Mouse (Mus musculus) mouse embryonic stem cell (cell line): ENCODE measurements around the gene Rhov.

ENCODE experiments used
- in situ Hi-C, 2 experiments: fragments of 300-500 bp; cut with MboI; formaldehyde crosslinking; loops; 1 replicate in 1 of 2; 3 replicates in 1 of 2; pipeline ENCODE4 v1.14.3; 2019 to 2020; ENCODE audit warnings: low sequenced_read_pairs in 2 of 2, low pct_unique_long_range_greater_than_20kb in 1 of 2, mixed read lengths in 1 of 2; ENCODE audit not compliant: unreplicated experiment in 1 of 2

Rhov gene

DNA sequence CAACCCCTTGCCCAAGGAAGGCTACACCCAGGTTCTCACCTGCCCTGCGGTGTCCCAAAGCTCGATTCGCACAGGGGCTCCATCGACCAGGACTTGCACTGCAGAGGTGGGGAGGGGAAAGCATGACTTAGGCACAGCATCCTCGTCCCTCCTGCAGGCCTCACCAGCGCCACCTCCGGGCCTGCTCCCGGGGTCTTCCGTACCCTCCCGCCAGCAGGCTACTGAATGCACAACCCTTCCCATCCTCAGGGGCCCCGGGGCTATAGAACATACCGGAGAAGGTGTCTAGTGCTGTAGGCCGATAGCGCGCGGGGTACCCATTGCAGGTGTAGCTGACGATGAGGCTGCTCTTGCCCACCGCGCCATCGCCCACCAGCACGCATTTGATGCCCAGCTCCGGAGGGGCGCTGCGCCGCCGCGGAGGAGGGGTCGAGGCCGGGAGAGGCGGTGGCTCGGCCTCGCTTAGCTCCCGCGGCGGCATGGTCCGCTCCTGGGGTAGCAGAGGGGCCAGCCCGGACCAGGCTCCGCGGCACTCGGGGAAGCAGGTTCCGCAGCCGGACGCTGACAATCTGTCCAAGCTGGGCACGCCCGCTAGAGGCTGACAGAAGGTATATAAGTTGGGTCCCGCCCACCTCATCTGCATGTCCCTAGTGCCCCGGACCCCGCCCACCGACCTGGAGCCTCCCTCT lies at the start of gene Rhov:
Gene Rhov, minus strand, starts transcription at position 630 of the 689 bp plus-strand sequence.
- in situ Hi-C loops = no loop called here

DNA sequence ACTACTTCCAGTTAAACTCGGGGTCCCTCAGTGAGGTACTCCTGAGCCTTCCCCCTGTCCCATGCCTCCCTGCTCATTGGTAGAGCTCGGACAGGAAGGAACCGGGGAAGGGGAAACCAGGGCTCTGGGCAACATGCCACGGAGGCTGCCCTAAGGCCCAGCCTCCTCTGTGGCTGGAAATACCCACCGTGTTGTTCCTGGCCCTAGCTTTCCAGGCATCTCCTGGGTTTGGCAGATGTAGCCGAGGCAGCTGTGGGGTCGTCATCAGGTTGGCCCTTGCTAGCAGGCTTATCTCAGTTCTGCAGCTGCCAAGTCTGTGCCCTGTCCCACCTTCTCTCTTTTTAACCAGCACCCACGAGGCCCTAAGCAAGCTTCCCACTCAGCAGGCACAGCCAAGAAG lies 49.5 kb upstream of the Rhov start:
- in situ Hi-C loops = no loop called here

- in situ Hi-C loops = no loop called here
Observed at GRCm38 (mm10) chr2:119318043-119318710, 47.1 kb upstream of the Rhov start.

GRCm38 (mm10) chr2:119314742-119315310 lies 43.8 kb upstream of the Rhov start:
- in situ Hi-C loops = no loop called here

GRCm38 (mm10) chr2:119313780-119314479 lies 42.9 kb upstream of the Rhov start:
- in situ Hi-C loops = no loop called here

DNA sequence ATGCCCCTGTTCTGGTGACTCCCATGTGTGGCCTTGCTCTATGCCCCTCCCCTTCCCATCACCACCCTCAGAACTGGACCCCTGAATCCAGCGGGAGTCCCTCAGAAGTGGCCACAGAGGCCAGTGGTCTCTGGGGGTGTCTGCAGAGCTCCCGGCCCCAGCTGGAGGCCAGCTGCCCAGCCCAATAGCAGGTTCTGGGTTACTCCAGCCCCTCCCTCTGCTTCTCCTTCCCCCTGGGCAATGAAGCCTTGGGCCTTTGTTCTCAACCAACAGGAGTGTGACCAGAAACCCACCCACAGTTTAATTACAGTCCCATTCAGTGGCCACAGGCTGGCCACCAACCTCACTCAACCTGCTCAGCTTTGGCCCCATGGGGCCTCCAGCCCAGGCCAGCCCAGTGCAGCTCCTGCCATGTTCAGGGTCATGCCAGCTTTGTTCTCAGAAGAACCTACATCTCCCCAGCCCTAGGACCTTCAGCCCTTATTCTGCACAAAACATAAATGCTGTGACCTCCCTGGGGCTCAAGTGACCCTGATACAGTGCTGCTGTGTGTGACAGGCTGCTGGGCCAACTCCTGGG lies 41.4 kb upstream of the Rhov start:
- in situ Hi-C loops = no loop called here

DNA sequence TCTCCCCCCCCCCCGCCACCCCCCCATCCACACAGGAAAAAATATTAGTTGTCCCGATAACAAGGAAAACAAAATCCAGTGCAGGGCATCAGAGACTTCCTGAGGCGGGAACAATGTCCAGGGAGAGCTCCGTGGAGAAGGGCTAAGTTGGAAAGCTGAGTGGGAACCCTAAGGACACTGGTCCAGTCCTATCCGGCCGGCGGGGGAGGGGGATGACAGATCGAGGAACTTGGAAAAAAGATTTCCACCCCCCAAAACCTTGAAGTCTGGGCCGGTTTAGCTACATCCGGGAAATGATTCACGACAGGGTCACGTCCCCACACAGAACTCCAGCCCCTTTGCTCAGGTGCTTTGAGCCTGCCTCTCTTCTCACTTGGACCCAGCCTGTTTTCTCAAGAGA lies 40.5 kb upstream of the Rhov start:
- in situ Hi-C loops = no loop called here

DNA sequence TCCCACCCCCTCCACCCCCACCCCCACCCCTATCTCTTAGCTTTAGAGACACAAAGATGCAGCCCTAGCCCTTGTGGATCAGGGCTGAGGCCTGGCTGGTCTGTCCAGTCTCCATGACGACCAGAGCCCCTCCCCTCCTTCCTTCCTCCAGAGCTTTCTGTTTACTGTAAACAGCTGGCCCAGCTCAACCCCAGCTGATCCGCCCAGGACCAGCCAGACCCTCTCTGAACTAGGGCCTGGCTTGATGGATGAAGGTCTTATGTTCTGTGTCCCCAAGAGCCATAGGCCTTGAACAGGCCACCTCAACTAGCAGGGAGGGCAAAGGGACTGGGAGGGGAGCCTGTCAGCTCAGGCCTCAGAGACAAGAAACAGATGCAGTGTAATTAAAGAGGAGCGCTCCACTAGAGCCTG lies 33.7 kb upstream of the Rhov start:
- in situ Hi-C loops = no loop called here

- in situ Hi-C loops = no loop called here
Observed at GRCm38 (mm10) chr2:119304391-119304790, 33.3 kb upstream of the Rhov start.

- in situ Hi-C loops = no loop called here
Observed at GRCm38 (mm10) chr2:119302876-119303275, 31.8 kb upstream of the Rhov start.

DNA sequence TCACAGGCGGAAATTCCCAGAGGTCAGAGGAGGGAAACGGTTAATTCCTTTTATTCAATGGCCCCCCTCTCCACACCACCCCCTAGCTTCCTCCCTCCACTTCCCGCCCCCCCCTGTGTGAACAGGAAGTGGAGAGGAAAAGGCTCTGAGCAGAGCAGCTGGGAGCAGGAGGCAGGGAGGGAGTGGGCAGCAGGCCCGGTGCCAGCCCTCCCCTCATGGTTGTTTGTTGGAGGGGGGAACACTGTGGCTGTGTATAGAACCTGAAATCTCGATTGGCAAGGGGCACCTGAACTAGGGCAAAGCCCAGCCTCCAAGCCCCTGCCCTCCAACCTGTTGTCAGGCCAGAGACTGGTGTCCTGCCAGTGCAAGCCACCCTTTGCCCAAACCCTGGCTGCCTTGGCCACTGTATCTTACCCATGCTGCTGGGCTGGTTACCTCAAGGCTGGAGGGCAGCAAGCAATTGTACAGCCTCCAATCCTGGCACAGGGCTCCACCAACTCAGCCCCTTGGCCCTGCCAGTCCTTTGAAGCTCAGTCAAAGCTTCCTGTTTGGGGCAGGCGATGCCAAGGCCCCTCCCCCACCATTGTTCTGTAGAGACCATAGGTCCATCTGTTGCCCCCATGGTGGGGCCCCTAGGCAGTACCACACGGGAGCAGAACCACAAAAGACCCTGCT lies 29.9 kb upstream of the Rhov start:
- in situ Hi-C loops = no loop called here

GRCm38 (mm10) chr2:119299981-119300818 lies 29.1 kb upstream of the Rhov start:
- in situ Hi-C loops = loop anchor here in 1 of 2 experiments (5.0 kb wide), 2 partner anchors 32 to 202 kb away; no protein-coding TSS in a partner anchor

DNA sequence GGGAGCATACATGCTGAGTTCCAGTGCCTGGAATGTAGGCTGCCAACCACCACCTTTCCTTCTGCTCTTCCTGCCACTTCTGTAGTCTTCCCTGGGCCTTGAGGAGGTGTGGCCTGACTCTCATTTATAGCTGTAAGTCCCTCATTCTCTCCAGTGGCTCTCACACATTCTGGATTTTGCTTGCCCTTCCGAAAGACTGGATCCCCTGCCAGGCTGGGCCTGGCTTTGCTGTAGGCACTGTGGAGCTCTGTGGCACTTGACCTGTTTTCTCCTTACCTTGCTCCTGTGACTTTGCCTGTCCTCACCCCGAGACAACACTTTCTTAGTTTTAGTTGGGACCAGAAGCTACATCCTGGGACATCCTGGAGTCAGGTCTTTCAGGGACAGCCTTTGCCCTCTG lies 27.8 kb upstream of the Rhov start:
- in situ Hi-C loops = loop anchor here in 1 of 2 experiments (5.0 kb wide), 2 partner anchors 33 to 203 kb away; no protein-coding TSS in a partner anchor

DNA sequence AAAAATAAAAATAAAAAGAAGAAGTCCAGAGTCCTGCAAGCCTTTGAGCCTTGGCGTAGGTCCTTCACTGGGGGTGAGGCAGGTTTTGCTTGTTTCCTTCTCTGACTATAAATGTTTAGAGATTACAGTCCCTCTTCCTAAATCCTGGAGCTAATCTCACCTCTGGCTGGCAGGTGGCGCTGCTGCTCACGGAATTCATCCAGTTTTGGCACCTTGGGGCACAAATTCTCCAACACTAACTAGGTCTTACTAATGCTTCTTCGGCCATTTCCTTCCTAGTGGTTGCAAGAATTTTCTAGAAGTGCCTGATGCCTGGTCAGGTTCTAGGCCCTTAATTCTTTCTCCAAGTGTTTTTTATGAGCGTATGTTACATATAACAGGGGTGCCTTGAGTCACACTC lies 27.3 kb upstream of the Rhov start:
- in situ Hi-C loops = loop anchor here in 1 of 2 experiments (5.0 kb wide), 2 partner anchors 34 to 204 kb away; no protein-coding TSS in a partner anchor

GRCm38 (mm10) chr2:119297506-119297905 lies 26.4 kb upstream of the Rhov start:
- in situ Hi-C loops = loop anchor here in 1 of 2 experiments (5.0 kb wide), 2 partner anchors 35 to 205 kb away; no protein-coding TSS in a partner anchor

DNA sequence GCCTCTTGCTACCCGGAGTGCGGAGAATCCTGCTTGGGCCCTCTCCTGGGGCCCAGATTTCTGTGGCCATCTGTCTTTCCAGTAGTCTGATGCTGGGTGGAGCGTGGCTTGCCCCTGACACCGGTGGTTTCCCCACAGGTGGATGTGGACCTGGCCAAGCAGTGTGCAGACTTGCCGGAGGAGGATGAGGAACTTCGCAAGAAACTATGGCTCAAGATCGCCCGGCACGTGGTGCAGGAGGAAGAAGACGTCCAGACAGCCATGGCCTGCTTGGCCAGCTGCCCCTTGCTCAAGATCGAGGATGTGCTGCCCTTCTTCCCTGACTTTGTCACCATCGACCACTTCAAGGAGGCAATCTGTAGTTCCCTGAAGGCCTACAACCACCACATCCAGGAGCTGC lies 25.7 kb upstream of the Rhov start:
- in situ Hi-C loops = loop anchor here in 1 of 2 experiments (5.0 kb wide), 2 partner anchors 36 to 206 kb away; no protein-coding TSS in a partner anchor

GRCm38 (mm10) chr2:119294411-119294810 lies 23.3 kb upstream of the Rhov start:
- in situ Hi-C loops = no loop called here
